Mouse (Mus musculus) heart, postnatal 14 days (tissue): ENCODE results near the gene Pitpnm2. TPM values are rescaled to one million over a fixed set of nuclear protein-coding genes. Genes with fewer than 3 reads are reported as not detected.
A peak's percentile ranks its signal among the peaks of the same experiment; 100 is the strongest.

Source experiments
- DNase-seq, 2 experiments: peaks; one replicate each; pipeline ENCODE4 v3.0.0; 2021 to 2022
- intact Hi-C: fragments of 180-260 bp; cut with DNase I; formaldehyde crosslinking; loops from one replicate; pipeline ENCODE4 v1.15.1; 2025
- total RNA-seq, 2 experiments: library from RNA; stranded (reverse); gene quantifications; 2 replicates each; pipeline ENCODE4 v1.2.3; 2021

Pitpnm2 gene
- total RNA-seq, 2 experiments from 2014 or later = 47.9 to 52.4 TPM

- no peak for DNase-seq
- intact Hi-C loops = loop anchor here (1.0 to 5.0 kb wide), 3 partner anchors 37 to 137 kb away; no protein-coding TSS in a partner anchor
These were observed 165.5 kb downstream of the Pitpnm2 start for GRCm38 (mm10) chr5:124083850-124084587.

- intact Hi-C loops = loop anchor here (5.0 kb wide), 1 partner anchor 36 kb away; no protein-coding TSS in a partner anchor
- DNase-seq = no peak
These were observed 166.4 kb downstream of the Pitpnm2 start for GRCm38 (mm10) chr5:124082941-124083688.

GRCm38 (mm10) chr5:124082447-124082846, 167.1 kb downstream of the Pitpnm2 start:
- intact Hi-C loops = loop anchor here (5.0 kb wide), 1 partner anchor 35 kb away; no protein-coding TSS in a partner anchor

DNA sequence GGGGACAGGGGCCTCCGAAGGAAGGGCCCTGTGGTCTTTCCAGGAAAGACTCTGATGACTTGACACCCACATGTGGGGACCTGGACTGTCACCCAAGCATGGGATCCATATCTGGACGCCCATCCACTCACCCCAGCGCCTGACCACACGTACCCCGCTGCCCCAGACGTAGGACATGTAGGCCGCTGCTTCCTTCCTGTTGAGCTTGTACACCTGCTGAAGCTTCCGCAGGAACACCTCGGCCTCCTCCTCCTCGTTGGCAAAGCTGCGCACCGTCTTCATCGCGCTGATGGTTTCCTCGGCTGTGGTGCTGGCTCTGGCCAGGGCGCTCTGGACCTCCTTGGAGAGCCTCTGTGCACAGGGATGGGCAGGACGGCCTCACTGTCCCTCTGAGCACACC, 169.7 kb downstream of the Pitpnm2 start:
- intact Hi-C loops = loop anchor here (2.0 to 5.0 kb wide), 2 partner anchors 17 to 33 kb away; no protein-coding TSS in a partner anchor
- no peak for DNase-seq

More at GRCm38 (mm10) chr5:124082447-124082846, 167.1 kb downstream of the Pitpnm2 start:
- no peak for DNase-seq

DNA sequence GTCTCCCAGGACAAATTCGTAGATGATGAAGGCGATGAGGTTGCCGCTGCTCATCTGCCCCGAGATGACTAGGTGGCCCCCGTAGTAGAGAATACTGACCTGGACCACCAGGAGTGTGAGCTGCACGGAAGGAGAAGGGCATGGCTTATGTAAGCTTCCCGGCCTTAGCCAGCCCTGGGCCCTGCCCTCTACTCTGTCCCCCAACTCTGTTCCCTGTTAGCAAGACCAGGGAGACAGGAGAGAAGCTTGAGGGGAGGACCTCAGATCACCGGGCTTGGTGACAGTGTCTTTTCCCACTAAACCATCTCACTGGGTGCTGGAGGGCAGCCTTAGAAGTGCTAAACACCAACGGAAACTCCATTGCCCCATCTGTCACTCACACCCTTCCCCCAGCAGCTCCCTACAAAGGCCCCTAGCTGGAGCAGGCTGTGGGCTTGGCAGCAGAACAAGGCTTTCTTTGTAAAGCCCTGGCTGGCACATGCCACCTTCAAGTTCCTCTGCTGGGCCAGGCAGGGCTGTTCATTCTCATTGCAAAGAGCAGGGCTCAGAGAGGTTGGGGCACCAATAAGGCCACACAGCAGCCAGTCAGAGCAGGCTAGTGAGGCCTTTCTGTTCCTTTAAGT, 170.7 kb downstream of the Pitpnm2 start:
- intact Hi-C loops = no loop called here
- peak in 1 of 2 experiments; percentile 32 for DNase-seq

- no peak for DNase-seq
- intact Hi-C loops = no loop called here
These were observed 171.6 kb downstream of the Pitpnm2 start for GRCm38 (mm10) chr5:124077856-124078460.

GRCm38 (mm10) chr5:124077241-124077640, 172.3 kb downstream of the Pitpnm2 start:
- intact Hi-C loops = no loop called here
- DNase-seq = no peak

DNA sequence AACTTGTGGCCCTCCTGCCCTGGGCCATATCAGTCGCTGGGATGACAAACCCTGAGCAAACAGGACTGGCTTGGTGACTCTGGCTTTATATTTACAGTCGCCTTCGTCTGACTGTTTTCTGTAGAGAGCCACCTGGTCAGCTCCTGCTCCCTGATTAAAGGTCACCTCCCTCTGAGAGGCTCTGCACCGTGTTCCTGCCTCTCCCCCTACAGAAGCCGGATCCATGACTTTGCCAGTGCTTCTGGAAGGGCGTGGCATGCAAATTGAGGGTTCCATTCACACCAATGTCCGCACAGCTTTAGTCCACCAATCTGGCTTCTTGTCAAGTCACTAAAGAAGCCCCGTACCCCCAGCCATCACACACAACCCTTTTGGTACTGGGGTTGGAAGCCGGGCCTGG, 173.0 kb downstream of the Pitpnm2 start:
- no peak for DNase-seq
- intact Hi-C loops = no loop called here

GRCm38 (mm10) chr5:124075716-124076115, 173.8 kb downstream of the Pitpnm2 start:
- intact Hi-C loops = no loop called here
- no peak for DNase-seq

DNA sequence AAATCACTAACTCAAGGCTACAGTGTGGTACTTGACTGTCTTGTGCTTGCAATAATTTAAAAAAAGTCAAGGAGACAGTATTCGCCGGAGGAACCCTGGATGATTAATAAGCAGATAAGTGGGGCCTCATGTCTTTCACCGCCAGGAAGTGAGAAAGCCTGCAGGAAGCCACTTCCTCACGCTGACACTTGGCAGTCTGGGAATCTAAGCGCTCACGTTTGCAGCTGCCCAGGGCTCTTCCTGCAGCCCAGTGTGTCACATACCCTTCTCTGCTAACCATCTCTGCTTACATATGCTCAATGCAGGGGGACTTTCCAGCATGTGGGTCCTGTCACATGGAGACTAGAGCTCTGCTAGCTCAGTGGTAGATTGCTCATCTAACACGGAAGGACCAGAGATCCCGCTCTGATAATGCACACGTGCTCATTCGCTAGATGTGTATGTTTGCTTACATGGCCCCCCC, 174.7 kb downstream of the Pitpnm2 start:
- intact Hi-C loops = no loop called here
- DNase-seq = no peak

DNA sequence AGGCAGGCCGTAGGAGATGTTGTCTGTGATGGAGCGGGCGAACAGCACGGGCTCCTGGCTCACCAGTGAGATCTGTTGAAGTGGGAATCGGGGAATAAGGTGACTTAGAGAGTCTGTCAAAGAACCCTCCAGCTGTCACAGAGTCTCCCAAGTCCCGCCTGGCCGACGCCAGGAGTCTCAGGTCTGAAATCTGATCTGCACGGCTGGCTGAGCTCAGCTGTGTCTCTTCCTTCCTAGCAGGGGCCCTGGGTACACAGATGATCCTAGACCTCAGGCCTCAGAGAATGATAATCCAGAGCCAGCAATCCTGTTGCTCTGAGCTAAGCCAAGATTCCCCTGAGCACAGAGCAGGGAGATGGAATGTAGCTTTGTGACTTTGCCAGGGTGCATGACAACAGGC, 175.9 kb downstream of the Pitpnm2 start:
- intact Hi-C loops = no loop called here
- no peak for DNase-seq

- no peak for DNase-seq
- intact Hi-C loops = no loop called here
These were observed 179.9 kb downstream of the Pitpnm2 start for GRCm38 (mm10) chr5:124069657-124070056.

Other genes with a start within 250 kb of the Pitpnm2 start
- gene Vps37b, start 217.5 kb downstream of the Pitpnm2 start, total RNA-seq = 10 to 100 TPM; 22.2 to 22.7 TPM
- 1 to 10 TPM; 7.8 to 9.9 TPM for gene Abcb9, start 154.0 kb downstream of the Pitpnm2 start, total RNA-seq
- 10 to 100 TPM; 13.0 to 13.3 TPM for gene Ogfod2, start 137.5 kb downstream of the Pitpnm2 start, total RNA-seq
- gene Arl6ip4, start 133.7 kb downstream of the Pitpnm2 start, total RNA-seq = 10 to 100 TPM; 42.1 to 49.0 TPM
- gene Mphosph9, start 78.2 kb upstream of the Pitpnm2 start, total RNA-seq = 1 to 10 TPM; 6.0 to 6.8 TPM
- gene 2810006K23Rik, start 78.3 kb upstream of the Pitpnm2 start, total RNA-seq = 10 to 100 TPM; 11.7 to 11.9 TPM
- gene Cdk2ap1, start 113.3 kb upstream of the Pitpnm2 start, total RNA-seq = 100 to 1,000 TPM; 142 to 166 TPM
- gene Sbno1, start 176.2 kb upstream of the Pitpnm2 start, total RNA-seq = 10 to 100 TPM; 66.7 to 70.9 TPM
- gene Kmt5a, start 190.2 kb upstream of the Pitpnm2 start, total RNA-seq = 100 to 1,000 TPM; 161 to 185 TPM
- 1 to 10 TPM; 8.8 to 9.5 TPM for gene Rilpl2, start 228.6 kb upstream of the Pitpnm2 start, total RNA-seq
- 10 to 100 TPM in 1 of 2 experiments, 1 to 10 TPM in 1; 9.6 to 13.1 TPM for gene Snrnp35, start 233.4 kb upstream of the Pitpnm2 start, total RNA-seq